In the genomic region with DNA sequence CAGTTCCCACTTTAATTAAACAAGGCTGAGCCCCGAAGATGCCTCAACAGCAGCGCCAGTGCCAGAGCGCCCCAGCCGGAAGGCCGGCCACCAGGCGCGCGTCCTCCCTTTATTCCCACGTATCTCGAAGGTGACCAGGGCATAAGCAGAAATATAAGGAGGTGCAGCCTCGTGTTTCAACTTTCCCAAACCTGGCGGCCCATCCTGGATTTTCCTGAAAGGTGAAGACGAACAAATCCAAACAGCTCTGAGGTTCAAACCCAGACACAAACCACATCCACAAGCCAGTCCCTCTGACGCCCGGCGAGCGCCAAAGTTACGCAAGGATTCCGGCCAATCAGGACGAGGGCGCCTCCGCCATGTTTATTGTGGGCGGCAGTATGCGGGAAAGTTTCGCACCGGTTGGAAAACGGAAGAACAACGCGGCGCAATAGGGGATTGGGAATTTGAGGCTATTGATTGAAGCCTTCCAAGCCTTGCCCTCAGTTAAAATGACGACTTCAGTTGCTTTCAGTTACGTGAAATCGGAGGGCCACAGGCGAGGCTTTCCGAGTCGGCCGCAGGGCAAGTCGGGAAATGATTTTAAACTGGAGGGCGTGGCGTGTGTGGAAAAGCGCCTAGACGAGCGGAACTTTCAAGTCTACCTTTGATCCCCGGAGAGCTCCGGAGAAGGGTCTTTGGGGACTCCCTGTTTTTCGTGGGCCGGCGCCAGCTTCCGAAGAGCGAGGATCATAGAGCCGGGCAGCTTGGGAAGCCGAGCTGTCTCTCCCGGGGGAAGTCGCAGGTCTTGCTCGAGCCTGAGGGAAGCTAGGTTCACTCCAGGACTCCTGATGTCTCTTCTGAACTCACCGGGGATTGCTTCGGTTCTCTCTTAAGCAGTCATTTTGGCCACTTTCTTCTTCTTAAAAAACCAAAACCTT, we compare ENCODE assay signal across 8 mouse cellular contexts. TPM values are rescaled to one million over a fixed set of nuclear protein-coding genes. Genes with fewer than 3 reads are reported as not detected.
DNase-seq lines count a peak whose midpoint lies in the region; ATAC-seq and TF ChIP-seq lines count a peak whose summit lies in the region.

A gene (minus strand): TSS at position 307 of the 920 bp plus-strand sequence.
A gene (plus strand): TSS at position 362 of the 920 bp plus-strand sequence.

- H3K27ac ChIP-seq in MEL (ENCODE audit: control insufficient read depth, low read depth, low read length) = peak within 1 kb of the TSS; percentile 82
- peak within 1 kb of the TSS; percentile 41 for H3K27ac ChIP-seq in cerebellum, adult 2 months (ENCODE audit: insufficient read depth, low read length)
- H3K27ac ChIP-seq in forebrain, postnatal 0 days (ENCODE audit: low read depth, low read length) = peak within 1 kb of the TSS; percentile 78
- peak within 1 kb of the TSS; percentile 69 for H3K27ac ChIP-seq in lung, embryonic 15.5 days

- peak; percentile 99 for DNase-seq in MEL (ENCODE audit: low read depth, low spot score)
- peak; percentile 97 to 98 for DNase-seq in cerebellum, adult 2 months
- peak; percentile 98 for DNase-seq in forebrain, postnatal 0 days
- DNase-seq in heart, postnatal 4 days = peak; percentile 96
- DNase-seq in layer of hippocampus, adult 8-10 months (ENCODE audit: low spot score in 2 of 2) = peak; percentile 97
- DNase-seq in ovary, adult 18-20 months (ENCODE audit: low spot score) = peak; percentile 93
- DNase-seq in thymus, postnatal 0 days (ENCODE audit: low spot score) = peak; percentile 95

- H3K4me1 ChIP-seq in MEL (ENCODE audit: control insufficient read depth in 1 of 2, insufficient read depth in 2 of 2, low read length in 2 of 2) = peaks cover 0 to 11% of the 10 kb centered on the region in 2 experiments; a peak in 2 of 4 replicates
- H3K4me1 ChIP-seq in cerebellum, adult 2 months (ENCODE audit: control insufficient read depth, insufficient read depth, low read length) = peaks cover 3% of the 10 kb centered on the region
- H3K4me1 ChIP-seq in forebrain, postnatal 0 days (ENCODE audit: insufficient read depth) = peaks cover 13% of the 10 kb centered on the region; the same call in 1 of the 2 replicates
- H3K4me1 ChIP-seq in lung, embryonic 15.5 days = peaks cover 34% of the 10 kb centered on the region

- peak; percentile 44 to 86; a peak in 3 of 4 replicates for TF ChIP-seq POLR2A in MEL (IDR thresholded peaks at IDR 0.05; ENCODE audit: control insufficient read depth in 1 of 2, insufficient read depth in 1 of 2, low read depth in 1 of 2, low read length in 2 of 2, poor library complexity in 1 of 2)
- TF ChIP-seq POLR2A in cerebellum, adult 2 months (IDR thresholded peaks at IDR 0.05; ENCODE audit: borderline replicate concordance, insufficient read depth, low read length) = peak; percentile 69; the same call in 1 of the 2 replicates

- peaks cover 41% of the 10 kb centered on the region for H3K79me2 ChIP-seq in MEL (ENCODE audit: control insufficient read depth, insufficient read depth, low read length, poor library complexity)

- H3K27me3 ChIP-seq in MEL (ENCODE audit: control insufficient read depth in 1 of 2, insufficient read depth in 2 of 2, low read length in 2 of 2) = no peaks in the 10 kb centered on the region
- H3K27me3 ChIP-seq in cerebellum, adult 2 months (ENCODE audit: control insufficient read depth, insufficient read depth, low read length) = no peaks in the 10 kb centered on the region
- H3K27me3 ChIP-seq in forebrain, postnatal 0 days (ENCODE audit: insufficient read depth, low read length) = no peaks in the 10 kb centered on the region
- no peaks in the 10 kb centered on the region for H3K27me3 ChIP-seq in lung, embryonic 15.5 days

- H3K36me3 ChIP-seq in MEL (ENCODE audit: control insufficient read depth in 1 of 2, insufficient read depth in 2 of 2, low read length in 2 of 2) = peaks cover 0 to 22% of the 10 kb centered on the region in 2 experiments; a peak in 3 of 4 replicates
- H3K36me3 ChIP-seq in forebrain, postnatal 0 days (ENCODE audit: insufficient read depth) = no peaks in the 10 kb centered on the region
- peaks cover 6% of the 10 kb centered on the region for H3K36me3 ChIP-seq in lung, embryonic 15.5 days

- under 1% methylated on average over 57 of the region's 57 CpGs for WGBS in cerebellum, adult 2 months
- under 1% methylated on average over 57 of the region's 57 CpGs for WGBS in forebrain, postnatal 0 days
- WGBS in lung, embryonic 15.5 days = under 1% methylated on average over 57 of the region's 57 CpGs

- peak within 1 kb of the TSS; percentile 83 for H3K4me2 ChIP-seq in forebrain, postnatal 0 days (ENCODE audit: low read depth)
- peak within 1 kb of the TSS; percentile 86 for H3K4me2 ChIP-seq in lung, embryonic 15.5 days

- peak; percentile 99 for ATAC-seq in forebrain, postnatal 0 days
- ATAC-seq in lung, embryonic 15.5 days (ENCODE audit: borderline replicate concordance, extremely low read depth, low FRiP score, low TSS enrichment) = peak; percentile 97

- TF ChIP-seq CTCF in MEL (IDR thresholded peaks at IDR 0.05 in 2 of 3, conservative IDR thresholded peaks at IDR 0.05 in 1 of 3; ENCODE audit: control insufficient read depth in 1 of 3, insufficient read depth in 1 of 3, low read depth in 2 of 3, low read length in 3 of 3, poor library complexity in 1 of 3, severe bottlenecking in 1 of 3) = 0 out of 6 replicates have a peak, but pooled peaks of 1 of the 3 experiments have one; percentile 16
- TF ChIP-seq CTCF in cerebellum, adult 2 months (IDR thresholded peaks at IDR 0.05; ENCODE audit: borderline replicate concordance, insufficient read depth, low read depth, low read length) = no peak
- TF ChIP-seq CTCF in forebrain, postnatal 0 days (IDR thresholded peaks at IDR 0.05; ENCODE audit: low read depth) = peak; percentile 32

- H3K9me3 ChIP-seq in MEL (replicated peaks; ENCODE audit: insufficient read depth, low read length) = no peaks in the 10 kb centered on the region
- H3K9me3 ChIP-seq in forebrain, postnatal 0 days (ENCODE audit: low read length) = no peaks in the 10 kb centered on the region
- H3K9me3 ChIP-seq in lung, embryonic 15.5 days = no peaks in the 10 kb centered on the region

- peak within 1 kb of the TSS; percentile 96 for H3K9ac ChIP-seq in MEL (ENCODE audit: control insufficient read depth, low read depth, low read length, poor library complexity, severe bottlenecking)
- H3K9ac ChIP-seq in forebrain, postnatal 0 days = peak within 1 kb of the TSS; percentile 78
- H3K9ac ChIP-seq in lung, embryonic 15.5 days = peak within 1 kb of the TSS; percentile 74

- peak within 1 kb of the TSS; percentile 80 to 98 for H3K4me3 ChIP-seq in MEL (ENCODE audit: control insufficient read depth in 1 of 2, insufficient read depth in 1 of 2, low read depth in 2 of 2, low read length in 2 of 2)
- H3K4me3 ChIP-seq in cerebellum, adult 2 months (replicated peaks; ENCODE audit: insufficient read depth, low read depth, low read length) = peak within 1 kb of the TSS; percentile 96
- H3K4me3 ChIP-seq in forebrain, postnatal 0 days (ENCODE audit: low read depth, low read length) = peak within 1 kb of the TSS; percentile 63
- peak within 1 kb of the TSS; percentile 70 for H3K4me3 ChIP-seq in lung, embryonic 15.5 days

- TF ChIP-seq RAD21 in MEL (IDR thresholded peaks at IDR 0.05; ENCODE audit: low read depth, low read length) = no peak

- TF ChIP-seq EP300 in MEL (IDR thresholded peaks at IDR 0.05; ENCODE audit: low read depth in 1 of 2, low read length in 2 of 2) = peak in 1 of 2 experiments; percentile 31; a peak in 1 of 4 replicates

TF ChIP-seq in MEL, 35 proteins besides CTCF, POLR2A, EP300 and RAD21 (continues in another document):
- no peak; the same call in 1 of the 2 replicates for TF ChIP-seq MYC (IDR thresholded peaks at IDR 0.05; ENCODE audit: low read depth, low read length)
- no peak; the same call in 1 of the 2 replicates for TF ChIP-seq POLR2AphosphoS5 (IDR thresholded peaks at IDR 0.05; ENCODE audit: borderline replicate concordance, low read depth, low read length)
- peak; percentile 17; the same call in 1 of the 2 replicates for TF ChIP-seq TCF12 (IDR thresholded peaks at IDR 0.05; ENCODE audit: low read depth, low read length)
- TF ChIP-seq ZC3H11A (IDR thresholded peaks at IDR 0.05; ENCODE audit: low read depth, low read length) = no peak
- 0 out of 2 replicates have a peak, but pooled peaks have one; percentile 8 for TF ChIP-seq CHD2 (IDR thresholded peaks at IDR 0.05; ENCODE audit: low read length)
- peak; percentile 97; the same call in 1 of the 2 replicates for TF ChIP-seq SIN3A (IDR thresholded peaks at IDR 0.05; ENCODE audit: low read length)
- peak; percentile 84; the same call in 1 of the 2 replicates for TF ChIP-seq POLR2AphosphoS2 (IDR thresholded peaks at IDR 0.05; ENCODE audit: low read length)
- peak; percentile 92 for TF ChIP-seq KAT2A (conservative IDR thresholded peaks at IDR 0.05; ENCODE audit: low read depth, low read length)
- TF ChIP-seq BHLHE40 (IDR thresholded peaks at IDR 0.05; ENCODE audit: borderline replicate concordance, low read depth, low read length) = no peak

RNA-seq across cellular contexts. Expression of the first gene that starts in this region (rescaled TPM):
- 53.1 and 66.2 TPM in 2 replicates for total RNA-seq in MEL (2012; rRNA removed)
- 10 to 100 TPM in 1 of 2 experiments, not detected in 1; 83.6 TPM for polyA plus RNA-seq in MEL (2012; ENCODE audit: insufficient read depth in 1 of 2, insufficient read length in 2 of 2, low read depth in 1 of 2, low replicate concordance in 2 of 2, missing spikeins in 1 of 2)
- 20.2 and 21.2 TPM in 2 replicates for polyA plus RNA-seq in cerebellum, adult 2 months (2012; rRNA removed)
- total RNA-seq in forebrain, postnatal 0 days (2014; rRNA removed) = 25.8 and 27.7 TPM in 2 replicates
- polyA plus RNA-seq in forebrain, postnatal 0 days (2015; fragmentation: Nextera tagmentation; extraction: Ambion mirVana) = 28.9 and 29.3 TPM in 2 replicates
- 10 to 100 TPM; 18.4 to 20.1 TPM for total RNA-seq in heart, postnatal 4 days (2021)
- 10 to 100 TPM; 21.1 to 29.2 (median 28.1) TPM for total RNA-seq in layer of hippocampus, adult 8-10 months (2022)
- polyA plus RNA-seq in lung, embryonic 15.5 days (2015; fragmentation: Nextera tagmentation; extraction: Ambion mirVana) = 34.3 and 35.1 TPM in 2 replicates
- polyA plus RNA-seq in thymus, postnatal 0 days (2015; fragmentation: Nextera tagmentation; extraction: Ambion mirVana) = 27.0 and 29.2 TPM in 2 replicates

RNA-seq across cellular contexts. Expression of the second gene that starts in this region (rescaled TPM):
- total RNA-seq in MEL (2012; rRNA removed) = 6.2 and 6.3 TPM in 2 replicates
- 10 to 100 TPM in 1 of 2 experiments, not detected in 1; 16.9 TPM for polyA plus RNA-seq in MEL (2012; ENCODE audit: insufficient read depth in 1 of 2, insufficient read length in 2 of 2, low read depth in 1 of 2, low replicate concordance in 2 of 2, missing spikeins in 1 of 2)
- 1.6 and 1.9 TPM in 2 replicates for polyA plus RNA-seq in cerebellum, adult 2 months (2012; rRNA removed)
- total RNA-seq in forebrain, postnatal 0 days (2014; rRNA removed) = 1.7 and 2.6 TPM in 2 replicates
- 5.1 and 6.5 TPM in 2 replicates for polyA plus RNA-seq in forebrain, postnatal 0 days (2015; fragmentation: Nextera tagmentation; extraction: Ambion mirVana)
- 10 to 100 TPM in 1 of 2 experiments, 1 to 10 TPM in 1; 8.2 to 10.0 TPM for total RNA-seq in heart, postnatal 4 days (2021)
- total RNA-seq in layer of hippocampus, adult 8-10 months (2022) = 1 to 10 TPM; 1.3 to 2.6 (median 1.6) TPM
- 35.4 and 35.9 TPM in 2 replicates for polyA plus RNA-seq in lung, embryonic 15.5 days (2015; fragmentation: Nextera tagmentation; extraction: Ambion mirVana)
- polyA plus RNA-seq in thymus, postnatal 0 days (2015; fragmentation: Nextera tagmentation; extraction: Ambion mirVana) = 51.9 and 57.7 TPM in 2 replicates

Comparison
In these comparisons a context has a peak if more than half of its experiments do, and no peak if none do; other contexts are left out.
1. Peak in every context shown above with its lines: DNase-seq, ATAC-seq, H3K4me3 ChIP-seq and H3K27ac ChIP-seq.